Mouse (Mus musculus): ENCODE measurements around the gene Ocm. TPM values are rescaled to one million over a fixed set of nuclear protein-coding genes. Genes with fewer than 3 reads are reported as not detected.

The Ocm gene
- polyA plus RNA-seq, 1 experiment from 2014 or later: not detected

GRCm38 (mm10) chr5:143994632-143995365 is 31.7 kb downstream of the Ocm start:
- Histone ChIP-seq H3K27ac (no peak overlapping the region), H3K9me3 (replicated peaks) (no peaks in the 10 kb centered on the region), H3K4me1 (no peaks in the 10 kb centered on the region), H3K4me2 (no peak overlapping the region), H3K9ac (no peak overlapping the region), H3K36me3 (peaks cover 99% of the 10 kb centered on the region), H3K4me3 (no peak overlapping the region), H3K27me3 (replicated peaks) (no peaks in the 10 kb centered on the region)
- WGBS (ENCODE audit: insufficient replicate concordance): 76% methylated on average over 11 of the region's 11 CpGs
- ATAC-seq: no peak

- 83% methylated on average over 5 of the region's 5 CpGs for WGBS (ENCODE audit: insufficient replicate concordance)
- no peak for ATAC-seq
- Histone ChIP-seq H3K9ac (no peak overlapping the region), H3K27me3 (replicated peaks) (no peaks in the 10 kb centered on the region), H3K4me2 (no peak overlapping the region), H3K36me3 (peaks cover 99% of the 10 kb centered on the region), H3K4me3 (no peak overlapping the region), H3K9me3 (replicated peaks) (no peaks in the 10 kb centered on the region), H3K4me1 (no peaks in the 10 kb centered on the region), H3K27ac (no peak overlapping the region)
These were observed 32.6 kb downstream of the Ocm start for GRCm38 (mm10) chr5:143993849-143994248.

- H3K4me3 ChIP-seq: no peak overlapping the region
- H3K4me2 ChIP-seq: no peak overlapping the region
- H3K27me3 ChIP-seq (replicated peaks): no peaks in the 10 kb centered on the region
- H3K4me1 ChIP-seq: no peaks in the 10 kb centered on the region
- peaks cover 99% of the 10 kb centered on the region for H3K36me3 ChIP-seq
- no peaks in the 10 kb centered on the region for H3K9me3 ChIP-seq (replicated peaks)
- ATAC-seq: no peak
- 88% methylated on average over 8 of the region's 8 CpGs for WGBS (ENCODE audit: insufficient replicate concordance)
- no peak overlapping the region for H3K27ac ChIP-seq
- H3K9ac ChIP-seq: no peak overlapping the region
These were observed 33.2 kb downstream of the Ocm start for GRCm38 (mm10) chr5:143993260-143993659.

- no peak overlapping the region for H3K27ac ChIP-seq
- H3K36me3 ChIP-seq: peaks cover 99% of the 10 kb centered on the region
- H3K4me1 ChIP-seq: no peaks in the 10 kb centered on the region
- no peaks in the 10 kb centered on the region for H3K9me3 ChIP-seq (replicated peaks)
- H3K27me3 ChIP-seq (replicated peaks): no peaks in the 10 kb centered on the region
- H3K9ac ChIP-seq: no peak overlapping the region
- no peak overlapping the region for H3K4me2 ChIP-seq
- H3K4me3 ChIP-seq: no peak overlapping the region
- ATAC-seq: no peak
- WGBS (ENCODE audit: insufficient replicate concordance): 85% methylated on average over 10 of the region's 10 CpGs
These were observed 33.8 kb downstream of the Ocm start for GRCm38 (mm10) chr5:143992661-143993060.

- H3K27me3 ChIP-seq (replicated peaks): no peaks in the 10 kb centered on the region
- H3K9ac ChIP-seq: no peak overlapping the region
- ATAC-seq: no peak
- no peak overlapping the region for H3K4me3 ChIP-seq
- WGBS (ENCODE audit: insufficient replicate concordance): 68% methylated on average over 11 of the region's 11 CpGs
- H3K36me3 ChIP-seq: peaks cover 100% of the 10 kb centered on the region
- no peak overlapping the region for H3K27ac ChIP-seq
- H3K4me2 ChIP-seq: no peak overlapping the region
- H3K9me3 ChIP-seq (replicated peaks): no peaks in the 10 kb centered on the region
- no peaks in the 10 kb centered on the region for H3K4me1 ChIP-seq
These were observed 36.4 kb downstream of the Ocm start for GRCm38 (mm10) chr5:143990086-143990485.

GRCm38 (mm10) chr5:143989046-143989445 is 37.4 kb downstream of the Ocm start:
- H3K4me1 ChIP-seq: no peaks in the 10 kb centered on the region
- ATAC-seq: no peak
- no peaks in the 10 kb centered on the region for H3K9me3 ChIP-seq (replicated peaks)
- no peak overlapping the region for H3K9ac ChIP-seq
- H3K27me3 ChIP-seq (replicated peaks): no peaks in the 10 kb centered on the region
- no peak overlapping the region for H3K4me3 ChIP-seq
- WGBS (ENCODE audit: insufficient replicate concordance): 88% methylated on average over 4 of the region's 4 CpGs
- no peak overlapping the region for H3K27ac ChIP-seq
- no peak overlapping the region for H3K4me2 ChIP-seq
- peaks cover 100% of the 10 kb centered on the region for H3K36me3 ChIP-seq

GRCm38 (mm10) chr5:143987596-143987995 is 38.9 kb downstream of the Ocm start:
- H3K4me2 ChIP-seq: no peak overlapping the region
- H3K9me3 ChIP-seq (replicated peaks): no peaks in the 10 kb centered on the region
- 86% methylated on average over 3 of the region's 3 CpGs for WGBS (ENCODE audit: insufficient replicate concordance)
- no peaks in the 10 kb centered on the region for H3K27me3 ChIP-seq (replicated peaks)
- no peak overlapping the region for H3K9ac ChIP-seq
- no peak overlapping the region for H3K27ac ChIP-seq
- no peak for ATAC-seq
- peaks cover 94% of the 10 kb centered on the region for H3K36me3 ChIP-seq
- no peaks in the 10 kb centered on the region for H3K4me1 ChIP-seq
- no peak overlapping the region for H3K4me3 ChIP-seq

- no peak overlapping the region for H3K9ac ChIP-seq
- no peaks in the 10 kb centered on the region for H3K27me3 ChIP-seq (replicated peaks)
- H3K4me1 ChIP-seq: peaks cover 7% of the 10 kb centered on the region
- H3K36me3 ChIP-seq: peaks cover 72% of the 10 kb centered on the region
- no peak overlapping the region for H3K4me2 ChIP-seq
- no peak for ATAC-seq
- H3K9me3 ChIP-seq (replicated peaks): no peaks in the 10 kb centered on the region
- no peak overlapping the region for H3K27ac ChIP-seq
- H3K4me3 ChIP-seq: no peak overlapping the region
- WGBS (ENCODE audit: insufficient replicate concordance): 77% methylated on average over 7 of the region's 7 CpGs
These were observed 41.1 kb downstream of the Ocm start for GRCm38 (mm10) chr5:143985381-143985780.

GRCm38 (mm10) chr5:143982361-143982760 is 44.1 kb downstream of the Ocm start:
- H3K27ac ChIP-seq: no peak overlapping the region
- H3K4me3 ChIP-seq: no peak overlapping the region
- 57% methylated on average over 2 of the region's 2 CpGs for WGBS (ENCODE audit: insufficient replicate concordance)
- H3K9me3 ChIP-seq (replicated peaks): no peaks in the 10 kb centered on the region
- H3K4me2 ChIP-seq: no peak overlapping the region
- no peak for ATAC-seq
- peaks cover 14% of the 10 kb centered on the region for H3K4me1 ChIP-seq
- H3K9ac ChIP-seq: no peak overlapping the region
- H3K27me3 ChIP-seq (replicated peaks): no peaks in the 10 kb centered on the region
- H3K36me3 ChIP-seq: peaks cover 42% of the 10 kb centered on the region

GRCm38 (mm10) chr5:143980858-143981257 is 45.6 kb downstream of the Ocm start:
- H3K27me3 ChIP-seq (replicated peaks): no peaks in the 10 kb centered on the region
- peaks cover 29% of the 10 kb centered on the region for H3K4me1 ChIP-seq
- no peak overlapping the region for H3K4me3 ChIP-seq
- 53% methylated on average over 9 of the region's 9 CpGs for WGBS (ENCODE audit: insufficient replicate concordance)
- ATAC-seq: no peak
- no peak overlapping the region for H3K27ac ChIP-seq
- H3K36me3 ChIP-seq: peaks cover 27% of the 10 kb centered on the region
- H3K4me2 ChIP-seq: no peak overlapping the region
- no peaks in the 10 kb centered on the region for H3K9me3 ChIP-seq (replicated peaks)
- H3K9ac ChIP-seq: no peak overlapping the region

- Histone ChIP-seq H3K27me3 (replicated peaks) (no peaks in the 10 kb centered on the region), H3K4me1 (peaks cover 61% of the 10 kb centered on the region), H3K27ac (peak overlapping the region; percentile 83), H3K36me3 (no peaks in the 10 kb centered on the region), H3K9me3 (replicated peaks) (no peaks in the 10 kb centered on the region), H3K4me3 (peak overlapping the region; percentile 19; the same call in 1 of the 2 replicates), H3K4me2 (peak overlapping the region; percentile 59), H3K9ac (peak overlapping the region; percentile 45; the same call in 1 of the 2 replicates)
- 50% methylated on average over 16 of the region's 16 CpGs for WGBS (ENCODE audit: insufficient replicate concordance)
- ATAC-seq: peak; percentile 91
These were observed 49.6 kb downstream of the Ocm start for GRCm38 (mm10) chr5:143976726-143977431.

GRCm38 (mm10) chr5:143976232-143976631 is 50.2 kb downstream of the Ocm start:
- Histone ChIP-seq H3K4me1 (peaks cover 62% of the 10 kb centered on the region), H3K27me3 (replicated peaks) (no peaks in the 10 kb centered on the region), H3K9me3 (replicated peaks) (no peaks in the 10 kb centered on the region), H3K4me3 (no peak overlapping the region), H3K27ac (peak overlapping the region; percentile 83), H3K36me3 (no peaks in the 10 kb centered on the region), H3K9ac (no peak overlapping the region), H3K4me2 (peak overlapping the region; percentile 59)
- 68% methylated on average over 11 of the region's 11 CpGs for WGBS (ENCODE audit: insufficient replicate concordance)
- peak; percentile 50 for ATAC-seq
